Mouse (Mus musculus) embryonic stem cell, embryonic (primary cell): Measurements from ENCODE around the gene Faxc.

Source experiments
- CTCF ChIA-PET, 4 experiments: fragments of 300-600 bp in 2 of 4; fragments of 350-600 bp in 2 of 4; sonication (Branson Sonifier 250); formaldehyde crosslinking; loops; one replicate each; lab custom pipeline; 2022; ENCODE audit warnings: inconsistent platforms in 2 of 4; lab: Charles Lee
- POLR2A ChIA-PET, 4 experiments: fragments of 300-600 bp in 2 of 4; fragments of 350-600 bp in 2 of 4; sonication (Branson Sonifier 250); formaldehyde crosslinking; loops; one replicate each; lab custom pipeline; 2022; ENCODE audit warnings: antibody characterized with exemption in 4 of 4, inconsistent platforms in 1 of 4; lab: Charles Lee

The Faxc gene

GRCm38 (mm10) chr4:21989571-21990091 lies 58.5 kb downstream of the Faxc start:
- ChIA-PET POLR2A (interaction anchor here in 1 of 4 experiments (0.7 kb wide), 1 partner anchor 68 kb away, joined by 6 read pairs; no protein-coding TSS in a partner anchor), CTCF (no interaction called here)

- CTCF ChIA-PET: interaction anchor here in 3 of 4 experiments (0.6 to 1.6 kb wide), 6 partner anchors 23 to 1420 kb away, joined by 3 to 6 read pairs (median 3); no protein-coding TSS in a partner anchor
- POLR2A ChIA-PET: no interaction called here
These were observed 59.6 kb downstream of the Faxc start for GRCm38 (mm10) chr4:21990580-21991235.

- CTCF ChIA-PET: interaction anchor here in 2 of 4 experiments (0.5 to 1.8 kb wide), 8 partner anchors 30 to 425 kb away, joined by 3 to 16 read pairs (median 3); no protein-coding TSS in a partner anchor
- POLR2A ChIA-PET: interaction anchor here in 1 of 4 experiments (0.6 to 0.7 kb wide), 2 partner anchors 129 to 460 kb away, joined by 3 read pairs; no protein-coding TSS in a partner anchor
These were observed 86.7 kb downstream of the Faxc start for GRCm38 (mm10) chr4:22017656-22018379.

GRCm38 (mm10) chr4:22018414-22018813 lies 87.3 kb downstream of the Faxc start:
- ChIA-PET CTCF (interaction anchor here in 1 of 4 experiments (0.6 to 1.8 kb wide), 4 partner anchors 110 to 425 kb away, joined by 3 to 16 read pairs (median 3); no protein-coding TSS in a partner anchor), POLR2A (no interaction called here)

DNA sequence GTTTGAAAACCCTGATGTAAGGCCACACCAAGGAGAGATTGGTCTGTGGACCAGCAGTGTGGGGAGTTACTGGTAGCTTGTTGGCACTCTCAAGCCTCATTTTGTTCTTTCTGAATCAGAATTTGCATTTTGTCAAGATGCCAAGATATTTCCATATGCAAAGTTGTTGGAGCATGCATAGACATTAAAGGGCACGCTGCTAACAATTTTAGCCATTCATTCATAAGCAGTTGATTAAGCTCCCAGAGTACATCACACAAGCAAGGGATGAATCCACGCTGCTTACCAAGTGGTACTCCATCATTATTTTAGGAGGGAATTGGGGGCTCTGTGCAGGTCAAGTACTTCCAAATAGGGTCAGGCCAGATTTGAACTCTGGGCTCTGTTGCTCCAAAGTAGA lies 98.8 kb downstream of the Faxc start:
- ChIA-PET CTCF (interaction anchor here in 1 of 4 experiments (0.6 kb wide), 1 partner anchor 36 kb away, joined by 3 read pairs; no protein-coding TSS in a partner anchor), POLR2A (no interaction called here)
